Mouse (Mus musculus) intestine, embryonic 14.5 days (tissue): ENCODE data around the gene 1600014C23Rik. TPM values are rescaled to one million over a fixed set of nuclear protein-coding genes. Genes with fewer than 3 reads are reported as not detected.

Experiments
- ATAC-seq: fragments of 200-750 bp; cut with Nextera tagmentation; replicated peaks from 2 replicates; pipeline ENCODE4 v1.8.0; 2017; ENCODE audit warnings: low read depth, moderate number of reproducible peaks, moderate TSS enrichment, moderate library complexity; ENCODE audit not compliant: low FRiP score, low TSS enrichment
- DNase-seq: peaks from one replicate; pipeline ENCODE4 v3.0.0-alpha.2; 2018; ENCODE audit warnings: low spot score
- H3K27ac ChIP-seq: fragments of 300-500 bp; sonication (generic); 2 replicates; pipeline ENCODE4 v1.5.1; 2014; ENCODE audit warnings: low read depth, mild to moderate bottlenecking, control low read depth
- H3K27me3 ChIP-seq: fragments of 300-500 bp; sonication (generic); replicated peaks from 2 replicates; pipeline ENCODE4 v1.6.1; 2014; ENCODE audit warnings: low read length, control low read depth; ENCODE audit not compliant: control insufficient read depth, insufficient read depth
- H3K36me3 ChIP-seq: fragments of 300-500 bp; sonication (generic); 2 replicates; pipeline ENCODE4 v1.6.1; 2014; ENCODE audit warnings: low read length, control low read depth; ENCODE audit not compliant: control insufficient read depth, insufficient read depth
- H3K4me1 ChIP-seq: fragments of 300-500 bp; sonication (generic); replicated peaks from 2 replicates; pipeline ENCODE4 v1.6.1; 2014; ENCODE audit warnings: low read length, control low read depth, mixed read lengths; ENCODE audit not compliant: control insufficient read depth, insufficient read depth
- H3K4me2 ChIP-seq: fragments of 300-500 bp; sonication (generic); 2 replicates; pipeline ENCODE4 v1.6.1; 2014; ENCODE audit warnings: low read length
- H3K4me3 ChIP-seq: fragments of 300-500 bp; sonication (generic); 2 replicates; pipeline ENCODE4 v1.5.1; 2014; ENCODE audit warnings: low read depth, low read length, control low read depth, mixed read lengths
- H3K9ac ChIP-seq: fragments of 300-500 bp; sonication (generic); 2 replicates; pipeline ENCODE4 v1.6.1; 2014; ENCODE audit warnings: mild to moderate bottlenecking, low read length
- H3K9me3 ChIP-seq: fragments of 300-500 bp; sonication (generic); 2 replicates; pipeline ENCODE4 v1.6.1; 2016; ENCODE audit warnings: low read length, control low read depth; ENCODE audit not compliant: control insufficient read depth
- WGBS: fragments of 180-500 bp; shearing (Covaris S2); extraction: QIAGEN DNeasy Blood & Tissue Kit; methylation state at CpG from one replicate; pipeline ENCODE4 v1.1.7; 2014; 5-methylcytosine and 5-hydroxymethylcytosine counted together
- polyA plus RNA-seq: library from polyadenylated mRNA; unstranded; fragments of >200 nt; fragmentation: Nextera tagmentation; extraction: Ambion mirVana; gene quantifications from 2 replicates; pipeline ENCODE4 v1.2.1, GENCODE M21; 2014

1600014C23Rik gene
- polyA plus RNA-seq, 1 experiment from 2014 or later = not detected

DNA sequence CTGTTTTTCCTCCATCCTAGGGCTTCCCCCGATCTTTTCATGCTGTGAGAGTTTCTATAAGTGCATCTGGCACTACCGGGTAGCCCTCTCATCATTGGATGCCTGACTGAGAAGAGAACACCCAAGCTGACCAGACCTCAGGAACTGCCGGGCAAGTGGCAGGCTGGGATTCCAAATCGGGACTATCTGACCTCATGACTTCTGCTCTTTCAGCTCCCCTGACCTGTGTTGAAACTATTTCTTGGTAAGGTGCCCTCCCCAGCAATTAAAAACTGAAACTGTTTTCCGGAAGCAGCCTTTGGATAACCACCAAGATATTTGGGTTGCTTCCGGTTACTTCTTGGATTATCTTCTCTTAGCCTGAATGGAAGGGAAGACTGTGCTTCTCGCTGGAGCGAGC, 25.5 kb downstream of the 1600014C23Rik start:
- 83% methylated on average over 8 of the region's 8 CpGs for WGBS
- DNase-seq = no peak
- H3K4me1 ChIP-seq = no peaks in the 10 kb centered on the region
- ATAC-seq = no peak
- no peaks in the 10 kb centered on the region for H3K27me3 ChIP-seq
- H3K9ac ChIP-seq = no peak overlapping the region
- H3K4me3 ChIP-seq = no peak overlapping the region
- H3K27ac ChIP-seq = no peak overlapping the region
- H3K9me3 ChIP-seq = no peaks in the 10 kb centered on the region
- no peaks in the 10 kb centered on the region for H3K36me3 ChIP-seq
- no peak overlapping the region for H3K4me2 ChIP-seq

DNA sequence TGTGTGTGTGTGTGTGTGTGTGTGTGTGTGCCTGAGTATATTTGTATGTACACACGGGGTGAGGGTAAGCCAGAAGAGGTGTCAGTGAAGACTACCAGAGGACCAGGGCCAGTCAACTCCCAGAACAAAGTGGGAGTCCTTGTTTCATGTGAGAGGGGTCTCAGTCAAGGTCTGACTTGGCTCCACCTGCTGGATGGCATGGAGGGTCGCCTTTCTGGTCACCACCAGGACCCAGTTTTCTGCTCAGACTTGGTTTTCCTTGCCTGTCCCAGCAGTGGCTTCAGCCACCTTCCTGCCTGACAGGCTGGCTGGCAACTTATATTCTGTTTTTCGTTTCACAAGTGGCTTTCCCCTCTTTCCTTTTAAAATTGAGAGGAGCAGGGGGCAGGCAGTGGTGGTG, 26.3 kb downstream of the 1600014C23Rik start:
- Histone ChIP-seq H3K27ac (no peak overlapping the region), H3K27me3 (no peaks in the 10 kb centered on the region), H3K9ac (no peak overlapping the region), H3K36me3 (no peaks in the 10 kb centered on the region), H3K4me2 (no peak overlapping the region), H3K4me3 (no peak overlapping the region), H3K9me3 (no peaks in the 10 kb centered on the region), H3K4me1 (no peaks in the 10 kb centered on the region)
- 31% methylated on average over 3 of the region's 3 CpGs for WGBS
- no peak for ATAC-seq
- DNase-seq = no peak

DNA sequence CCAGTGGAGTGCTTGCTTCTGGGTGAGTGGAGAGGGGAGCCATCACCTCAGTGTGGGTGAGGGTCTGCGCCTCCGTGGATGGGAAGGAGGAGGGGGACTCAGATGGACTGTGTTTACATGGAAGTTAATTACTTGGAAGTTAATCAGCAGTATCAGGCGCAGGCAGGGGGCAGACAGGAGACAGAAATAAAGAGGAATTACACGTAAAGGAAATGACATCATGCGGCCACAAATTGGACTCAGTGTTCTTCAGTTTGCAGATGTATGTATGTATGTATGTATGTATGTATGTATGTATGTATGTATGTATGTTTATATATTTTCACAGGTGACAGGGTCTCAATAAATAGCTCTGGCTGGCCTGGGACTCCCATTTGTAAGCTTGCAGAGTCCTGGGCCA, 26.8 kb downstream of the 1600014C23Rik start:
- no peaks in the 10 kb centered on the region for H3K36me3 ChIP-seq
- H3K27ac ChIP-seq = no peak overlapping the region
- ATAC-seq (no peak), DNase-seq (no peak)
- no peaks in the 10 kb centered on the region for H3K27me3 ChIP-seq
- no peak overlapping the region for H3K4me2 ChIP-seq
- no peaks in the 10 kb centered on the region for H3K4me1 ChIP-seq
- H3K4me3 ChIP-seq = no peak overlapping the region
- 70% methylated on average over 5 of the region's 5 CpGs for WGBS
- no peaks in the 10 kb centered on the region for H3K9me3 ChIP-seq
- H3K9ac ChIP-seq = no peak overlapping the region

DNA sequence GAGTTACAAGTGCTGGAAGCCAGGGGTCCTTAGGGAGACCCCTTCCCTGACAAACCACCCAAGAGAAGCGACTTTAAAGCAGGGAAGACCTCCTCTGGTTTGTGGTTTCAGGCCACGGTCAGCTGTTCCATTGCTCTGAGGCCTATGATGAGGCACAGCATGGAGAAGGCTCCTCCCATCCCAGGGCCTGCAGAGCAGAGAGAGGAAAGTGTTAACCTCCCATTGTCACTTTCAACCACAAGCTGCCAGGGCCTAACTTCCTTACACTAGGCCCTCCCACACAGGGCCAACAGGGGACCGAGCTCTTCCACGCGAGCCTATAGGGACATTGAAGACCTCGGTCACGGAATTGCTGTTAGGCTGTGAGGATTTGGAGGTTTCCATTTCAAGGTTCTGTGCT, 30.5 kb downstream of the 1600014C23Rik start:
- H3K27me3 ChIP-seq = no peaks in the 10 kb centered on the region
- WGBS = 63% methylated on average over 7 of the region's 7 CpGs

DNA sequence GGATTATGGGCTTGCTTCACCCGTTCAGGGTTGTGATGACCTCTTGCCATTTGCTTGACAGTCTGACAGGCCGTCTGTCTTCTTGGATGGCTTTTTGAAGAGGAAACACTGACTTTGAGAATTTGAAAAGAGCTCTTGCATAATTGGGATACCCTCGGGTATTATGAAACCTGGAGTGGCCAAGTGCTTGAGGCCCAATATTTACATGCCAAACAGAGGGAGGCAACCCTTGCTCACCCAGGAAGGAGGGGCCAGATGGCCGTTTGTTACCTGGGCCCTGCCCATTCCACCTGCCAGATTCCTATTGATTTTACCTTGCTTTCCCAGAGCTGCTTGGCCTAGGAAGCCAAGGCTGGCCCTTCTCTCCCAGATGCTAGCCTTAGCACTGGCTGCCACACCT, 31.4 kb downstream of the 1600014C23Rik start:
- no peaks in the 10 kb centered on the region for H3K4me1 ChIP-seq
- H3K27ac ChIP-seq = no peak overlapping the region

More for the DNA sequence above, 30.5 kb downstream of the 1600014C23Rik start:
- H3K4me1 ChIP-seq = no peaks in the 10 kb centered on the region
- DNase-seq = no peak
- H3K9me3 ChIP-seq = no peaks in the 10 kb centered on the region
- no peak overlapping the region for H3K9ac ChIP-seq
- peaks cover 6% of the 10 kb centered on the region for H3K36me3 ChIP-seq
- no peak for ATAC-seq
- H3K4me2 ChIP-seq = no peak overlapping the region
- H3K27ac ChIP-seq = no peak overlapping the region
- H3K4me3 ChIP-seq = no peak overlapping the region

DNA sequence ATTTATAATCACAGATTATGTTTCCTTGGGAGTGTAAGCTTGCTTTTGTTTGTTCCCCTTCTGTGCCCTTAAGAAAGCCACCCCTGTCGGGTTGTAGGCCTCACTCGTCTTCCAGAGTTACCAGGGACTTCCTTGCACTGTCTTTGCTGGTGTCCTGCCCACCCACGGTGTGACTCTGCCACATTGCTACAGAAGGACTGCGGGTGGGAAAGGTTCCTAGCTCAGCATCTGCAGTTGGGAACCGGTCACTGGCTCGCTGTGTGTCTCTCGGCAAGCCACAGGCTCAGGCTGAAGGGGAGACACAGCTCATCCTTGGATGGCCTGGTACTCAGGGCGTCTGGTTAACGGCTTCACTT, 32.4 kb downstream of the 1600014C23Rik start:
- Histone ChIP-seq H3K27me3 (no peaks in the 10 kb centered on the region), H3K9me3 (no peaks in the 10 kb centered on the region), H3K4me3 (no peak overlapping the region), H3K27ac (no peak overlapping the region), H3K4me2 (no peak overlapping the region), H3K36me3 (peaks cover 12% of the 10 kb centered on the region), H3K9ac (no peak overlapping the region), H3K4me1 (no peaks in the 10 kb centered on the region)
- DNase-seq (no peak), ATAC-seq (no peak)
- WGBS = 77% methylated on average over 9 of the region's 9 CpGs

More for the DNA sequence above, 31.4 kb downstream of the 1600014C23Rik start:
- ATAC-seq = no peak
- Histone ChIP-seq H3K9ac (no peak overlapping the region), H3K4me2 (no peak overlapping the region), H3K27me3 (no peaks in the 10 kb centered on the region), H3K9me3 (no peaks in the 10 kb centered on the region), H3K4me3 (no peak overlapping the region), H3K36me3 (peaks cover 12% of the 10 kb centered on the region)
- 47% methylated on average over 4 of the region's 4 CpGs for WGBS
- no peak for DNase-seq

DNA sequence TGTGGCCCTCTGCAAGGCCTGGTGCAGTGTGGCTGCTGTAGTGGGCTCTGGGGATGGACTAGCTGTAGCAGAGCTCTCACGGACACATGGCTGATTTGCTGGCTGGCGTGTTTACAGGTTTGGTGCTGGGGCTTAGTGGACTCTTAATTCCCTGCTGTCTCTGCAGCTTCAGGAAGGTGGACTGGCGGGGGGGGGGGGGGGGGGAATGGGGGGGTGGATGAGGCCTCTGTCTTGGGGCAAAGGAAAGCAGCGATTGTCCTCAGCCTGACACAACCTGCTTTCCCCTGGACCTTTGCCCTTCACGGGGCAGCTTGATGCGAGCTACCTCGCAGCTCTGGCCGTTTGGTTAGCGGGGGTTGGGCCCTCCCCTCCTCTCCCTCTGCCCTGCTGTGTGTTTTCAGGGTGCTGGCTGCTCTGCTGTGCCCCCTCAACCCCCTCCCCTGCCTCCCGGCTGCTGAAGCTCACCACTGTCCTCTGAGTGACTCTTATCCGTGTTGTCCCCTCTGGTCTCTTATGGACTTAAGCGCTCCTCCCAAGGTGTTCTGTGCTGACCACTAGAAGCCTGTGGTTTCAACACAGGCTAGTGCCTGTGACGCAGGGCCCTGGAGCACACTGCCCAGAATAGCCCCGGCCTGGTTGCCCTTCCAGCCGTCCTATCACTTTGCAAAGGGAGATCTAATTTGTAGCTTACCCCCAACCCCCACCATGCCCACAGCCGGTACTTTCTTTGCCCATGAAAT, 33.0 kb downstream of the 1600014C23Rik start:
- Histone ChIP-seq H3K9me3 (no peaks in the 10 kb centered on the region), H3K9ac (no peak overlapping the region), H3K27ac (no peak overlapping the region), H3K36me3 (peaks cover 12% of the 10 kb centered on the region), H3K4me2 (no peak overlapping the region), H3K4me1 (no peaks in the 10 kb centered on the region), H3K27me3 (no peaks in the 10 kb centered on the region), H3K4me3 (no peak overlapping the region)
- no peak for ATAC-seq
- 44% methylated on average over 12 of the region's 16 CpGs for WGBS
- DNase-seq = no peak

DNA sequence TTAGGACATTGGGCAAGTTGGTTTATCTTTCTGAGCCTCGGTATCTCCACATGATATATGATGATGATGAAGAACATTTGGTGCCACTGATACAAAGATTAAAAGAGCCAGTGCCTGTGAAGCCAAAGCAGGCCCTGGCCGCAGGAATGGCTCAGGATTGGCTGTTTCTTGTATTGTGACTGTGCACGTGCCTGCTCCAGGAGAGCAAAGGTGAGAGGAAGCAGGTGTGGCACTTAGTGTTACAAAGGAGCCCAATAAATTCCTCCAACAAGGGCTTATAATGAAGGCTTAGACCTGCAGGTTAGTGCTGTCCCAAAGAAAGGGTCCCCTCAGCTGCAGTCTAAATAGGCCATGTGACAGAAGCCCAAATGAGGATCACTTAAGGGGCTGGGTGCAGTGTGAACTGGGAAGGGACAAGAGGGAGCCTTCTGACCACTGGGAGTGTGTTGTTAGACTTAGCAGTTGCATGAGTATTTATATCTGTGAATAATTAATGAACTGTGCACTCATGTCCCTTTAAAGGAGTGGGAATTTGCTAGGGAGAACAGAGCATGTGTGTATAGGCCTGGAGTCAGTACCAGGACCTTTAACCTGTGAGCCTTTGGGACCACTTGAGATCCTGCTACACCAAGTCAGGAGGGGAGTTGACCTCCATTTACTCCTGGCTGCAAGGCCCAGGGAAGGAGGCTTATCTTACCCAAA, 34.5 kb downstream of the 1600014C23Rik start:
- ATAC-seq (peak; percentile 45; the same call in 1 of the 2 replicates), DNase-seq (no peak)
- 75% methylated on average over 3 of the region's 3 CpGs for WGBS
- Histone ChIP-seq H3K27me3 (no peaks in the 10 kb centered on the region), H3K9ac (no peak overlapping the region), H3K36me3 (peaks cover 12% of the 10 kb centered on the region), H3K9me3 (no peaks in the 10 kb centered on the region), H3K4me1 (peaks cover 5% of the 10 kb centered on the region; the same call in 1 of the 2 replicates), H3K27ac (no peak overlapping the region), H3K4me3 (no peak overlapping the region), H3K4me2 (no peak overlapping the region)

DNA sequence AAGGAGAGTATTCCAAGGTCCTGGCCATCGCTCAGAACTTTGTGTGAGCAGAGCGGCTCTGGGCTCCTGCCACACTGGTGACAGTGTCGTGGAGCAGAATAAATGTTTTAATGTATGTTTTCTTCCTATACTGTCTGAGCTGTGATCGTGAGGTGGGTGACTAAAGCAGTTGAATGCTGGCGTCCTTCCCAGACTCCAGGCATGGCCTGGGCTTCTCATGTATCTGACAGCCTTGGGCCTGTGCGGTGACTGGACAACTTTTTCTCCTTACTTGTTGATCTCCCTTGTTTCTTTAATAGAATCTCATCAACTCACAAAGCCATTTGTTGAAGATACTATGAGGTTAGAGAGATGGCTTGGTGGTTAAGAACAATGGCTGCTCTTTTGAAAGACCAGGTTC, 35.3 kb downstream of the 1600014C23Rik start:
- Histone ChIP-seq H3K9ac (no peak overlapping the region), H3K27ac (no peak overlapping the region), H3K36me3 (peaks cover 12% of the 10 kb centered on the region), H3K27me3 (no peaks in the 10 kb centered on the region), H3K4me2 (no peak overlapping the region), H3K4me1 (peaks cover 11% of the 10 kb centered on the region; the same call in 1 of the 2 replicates), H3K9me3 (no peaks in the 10 kb centered on the region), H3K4me3 (no peak overlapping the region)
- 85% methylated on average over 6 of the region's 6 CpGs for WGBS
- ATAC-seq (no peak), DNase-seq (no peak)
